In the genomic region with DNA sequence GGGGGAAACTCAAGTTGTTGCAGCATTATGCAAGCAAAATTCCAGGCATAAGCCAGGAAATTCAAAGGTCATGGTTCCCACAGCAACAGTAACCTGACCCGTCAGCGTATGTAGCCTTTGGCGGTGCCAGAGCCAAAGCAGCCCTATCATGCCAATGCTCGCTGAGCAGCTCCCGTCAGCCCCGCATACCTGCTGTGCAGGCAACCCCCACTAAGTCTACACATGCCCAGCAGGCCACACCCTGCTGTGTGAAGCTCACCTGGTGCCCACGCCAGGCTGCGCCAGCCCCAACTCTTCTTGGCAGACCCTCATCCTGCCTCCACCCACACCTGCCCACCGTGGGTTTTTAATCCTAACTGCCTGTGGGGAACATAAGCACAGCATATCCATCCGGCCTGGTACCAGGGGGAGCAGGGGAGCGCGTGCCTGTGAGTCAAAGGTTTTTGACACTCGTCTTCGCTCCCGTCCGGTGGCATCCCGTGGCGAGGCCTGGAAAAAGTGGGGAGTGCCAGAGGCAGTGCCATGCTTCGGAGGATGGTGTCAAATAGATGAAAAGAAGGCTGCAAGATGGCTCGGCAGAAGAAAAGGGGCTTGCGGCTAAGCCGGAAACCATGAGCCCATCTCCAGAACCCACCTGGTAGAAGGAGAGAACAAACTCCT, we compare ENCODE assay signal across 7 mouse cellular contexts. TPM values are rescaled to one million over a fixed set of nuclear protein-coding genes. Genes with fewer than 3 reads are reported as not detected.
DNase-seq lines count a peak whose midpoint lies in the region; ATAC-seq lines count a peak whose summit lies in the region.

No protein-coding gene starts in this region.

- H3K36me3 ChIP-seq in liver, embryonic 15.5 days (replicated peaks), result peaks cover 13% of the 10 kb centered on the region; the same call in 1 of the 2 replicates

- H3K4me2 ChIP-seq in liver, embryonic 15.5 days, result no peak overlapping the region

- ATAC-seq in liver, embryonic 15.5 days (ENCODE audit: insufficient read depth), result no peak

- H3K4me1 ChIP-seq in liver, embryonic 15.5 days (replicated peaks), result peaks cover 86% of the 10 kb centered on the region

- H3K27ac ChIP-seq in liver, embryonic 15.5 days (replicated peaks), result peak overlapping the region; percentile 51

- H3K9ac ChIP-seq in liver, embryonic 15.5 days, result no peak overlapping the region

- peak; percentile 31 for DNase-seq in testis, postnatal 14 days (ENCODE audit: low spot score)
- DNase-seq in testis, postnatal 10 days (ENCODE audit: low spot score), result no peak
- peak; percentile 73 for DNase-seq in embryo, embryonic 11 days
- DNase-seq in heart, postnatal 25 days (ENCODE audit: low spot score), result peak; percentile 29
- DNase-seq in layer of hippocampus, postnatal 10 days (ENCODE audit: low spot score in 2 of 2), result no peak
- DNase-seq in retina, postnatal 1 day, result no peak

- H3K27me3 ChIP-seq in liver, embryonic 15.5 days, result no peaks in the 10 kb centered on the region

- intact Hi-C loops in heart, postnatal 25 days (cut with DNase I), result no loop called here

- H3K4me3 ChIP-seq in liver, embryonic 15.5 days (replicated peaks), result no peak overlapping the region

- H3K9me3 ChIP-seq in liver, embryonic 15.5 days (replicated peaks), result no peaks in the 10 kb centered on the region

- 86% methylated on average over 22 of the region's 22 CpGs for WGBS in liver, embryonic 15.5 days (ENCODE audit: insufficient replicate concordance)

RNA-seq across cellular contexts. Expression of a gene that starts 43.1 kb away (rescaled TPM):
- 100 to 1,000 TPM; 123 to 140 TPM for total RNA-seq in heart, postnatal 25 days (2021)
- polyA plus RNA-seq in liver, embryonic 15.5 days (2015; fragmentation: Nextera tagmentation; extraction: Ambion mirVana), result 8.7 and 11.5 TPM in 2 replicates
- 10 to 100 TPM; 90.1 to 98.8 TPM for total RNA-seq in layer of hippocampus, postnatal 10 days (2021)

Comparison
In these comparisons a context has a peak if more than half of its experiments do, and no peak if none do; other contexts are left out.
1. DNase-seq: peak in testis, postnatal 14 days (single experiment), embryo, embryonic 11 days (single experiment) and heart, postnatal 25 days (single experiment); none in testis, postnatal 10 days (single experiment), layer of hippocampus, postnatal 10 days (0 of 2) and retina, postnatal 1 day (single experiment).